Mouse (Mus musculus) G1E-ER4 (cell line): ENCODE data around the gene Eng. TPM values are rescaled to one million over a fixed set of nuclear protein-coding genes. Genes with fewer than 3 reads are reported as not detected.

Source experiments
- GATA1 ChIP-seq: IDR thresholded peaks from one replicate; pipeline ENCODE4 v1.8.0; 2012; ENCODE audit warnings: low read length, inconsistent platforms
- polyA plus RNA-seq: library from polyadenylated mRNA; stranded (reverse); fragments of >175 nt; gene quantifications from 2 replicates; pipeline ENCODE4 v1.2.3, GENCODE M21; 2012

The Eng gene
- polyA plus RNA-seq, 1 experiment = 0.31 TPM

- TF ChIP-seq GATA1 = no peak
These were observed 14.5 kb upstream of the Eng start for GRCm38 (mm10) chr2:32631737-32632394.

GRCm38 (mm10) chr2:32633660-32634059 lies 12.7 kb upstream of the Eng start:
- TF ChIP-seq GATA1 = no peak

DNA sequence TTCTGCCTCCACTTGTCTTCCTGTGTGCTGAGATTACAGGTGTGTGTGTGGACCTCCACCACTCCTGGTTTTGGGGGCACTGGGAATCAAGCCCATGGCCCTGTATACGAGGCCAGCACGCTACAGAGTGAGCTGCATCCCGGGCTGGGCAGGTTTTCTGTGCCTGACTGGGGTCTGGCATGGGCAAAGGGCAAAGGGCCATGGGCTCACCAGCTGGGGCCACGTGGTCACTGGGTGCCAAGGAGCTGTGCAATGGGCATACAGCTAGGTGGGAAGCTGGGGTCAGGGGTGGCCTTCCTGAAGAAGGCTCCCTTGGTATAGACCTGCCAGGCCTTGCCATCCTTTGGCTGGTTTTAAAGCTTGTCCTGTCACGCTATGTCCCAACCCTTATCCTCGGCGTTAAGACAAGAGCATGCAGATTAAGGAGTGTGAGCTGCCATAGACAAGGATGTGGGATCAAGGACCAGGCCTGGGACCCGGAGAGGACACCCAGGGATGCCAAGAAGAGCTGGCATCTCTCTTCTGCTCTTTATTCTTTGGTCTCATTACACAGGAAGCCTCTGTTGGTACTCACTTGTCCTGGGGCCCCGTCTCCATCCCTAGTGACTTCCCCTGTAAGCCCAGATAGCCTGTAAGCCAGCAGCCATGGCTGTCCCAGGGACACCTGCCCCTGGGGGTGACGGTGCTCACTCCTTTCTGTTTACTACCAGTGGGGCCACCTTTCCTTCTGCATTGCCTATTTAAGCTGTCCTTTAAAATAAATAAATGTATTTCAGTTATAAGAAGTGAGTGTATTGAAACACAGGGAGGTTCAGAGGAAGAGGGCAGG lies 11.9 kb upstream of the Eng start:
- TF ChIP-seq GATA1 = no peak

DNA sequence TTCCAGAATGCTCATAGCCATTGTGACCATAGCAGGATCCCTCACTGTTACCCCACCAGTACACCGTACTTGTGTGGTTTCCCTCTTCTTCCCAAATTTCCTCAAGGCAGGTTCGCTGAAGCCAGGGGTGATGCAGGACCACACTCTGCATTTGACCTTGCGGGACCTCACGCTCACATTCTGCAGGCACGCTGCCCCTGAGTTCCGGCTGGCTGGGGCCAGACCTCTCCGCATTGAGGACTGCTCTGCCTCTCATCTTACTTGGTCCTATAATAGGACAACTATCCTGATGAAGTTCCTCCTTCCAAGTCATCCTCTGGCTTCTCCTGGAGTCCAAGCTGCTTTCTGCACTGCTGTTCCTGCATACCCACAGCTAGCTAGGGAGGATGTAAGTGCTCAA lies 9.8 kb upstream of the Eng start:
- TF ChIP-seq GATA1 = no peak

GRCm38 (mm10) chr2:32637778-32638281 lies 8.6 kb upstream of the Eng start:
- TF ChIP-seq GATA1 = no peak

GRCm38 (mm10) chr2:32639632-32640031 lies 6.8 kb upstream of the Eng start:
- no peak for TF ChIP-seq GATA1

DNA sequence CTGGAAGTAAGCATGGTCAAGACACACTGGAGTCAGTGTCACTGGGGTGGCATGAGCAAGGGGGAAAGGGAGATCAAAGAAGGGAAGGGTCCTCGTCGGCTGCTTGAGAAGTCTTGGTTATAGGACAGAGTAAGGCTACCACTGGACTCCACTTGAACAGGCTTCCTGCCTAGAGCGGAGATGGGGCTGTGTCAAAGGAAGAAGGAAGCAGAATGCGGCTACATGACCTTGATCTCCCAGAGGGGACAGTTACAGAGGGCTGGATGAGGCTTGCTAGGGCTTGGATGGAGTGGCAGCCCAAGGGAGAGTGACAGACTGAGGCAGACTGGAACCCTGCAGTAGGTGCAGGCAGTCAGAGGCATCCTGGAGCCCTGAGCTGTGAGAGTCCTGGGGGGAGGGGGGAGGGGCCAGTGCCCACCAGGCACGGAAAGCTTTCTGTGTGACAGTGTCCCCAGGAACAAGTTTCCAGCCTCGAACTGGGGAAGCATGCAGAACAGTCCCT lies 5.8 kb upstream of the Eng start:
- TF ChIP-seq GATA1 = no peak

GRCm38 (mm10) chr2:32641810-32642209 lies 4.6 kb upstream of the Eng start:
- TF ChIP-seq GATA1 = no peak

DNA sequence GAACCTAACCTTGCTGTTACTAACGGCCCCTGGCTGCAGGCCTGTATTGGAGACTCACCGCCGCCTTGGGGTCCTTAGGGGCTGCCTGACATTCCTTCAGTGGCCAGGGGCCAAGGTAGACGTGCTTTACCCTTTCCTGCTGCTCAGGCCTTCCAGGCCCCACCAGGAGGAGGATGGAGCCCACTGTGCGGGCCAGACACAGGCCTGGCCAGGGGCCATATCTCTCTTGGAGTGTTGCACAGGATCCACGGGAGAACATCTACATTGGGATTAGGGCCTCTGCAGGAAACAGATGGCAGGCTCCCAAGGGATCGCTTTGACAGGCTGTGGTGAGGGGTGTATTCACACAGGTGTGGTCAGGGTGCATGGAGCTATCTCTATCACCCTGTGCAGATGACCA lies 3.6 kb upstream of the Eng start:
- TF ChIP-seq GATA1 = no peak

- no peak for TF ChIP-seq GATA1
These were observed 2.3 kb upstream of the Eng start for GRCm38 (mm10) chr2:32644083-32644482.

DNA sequence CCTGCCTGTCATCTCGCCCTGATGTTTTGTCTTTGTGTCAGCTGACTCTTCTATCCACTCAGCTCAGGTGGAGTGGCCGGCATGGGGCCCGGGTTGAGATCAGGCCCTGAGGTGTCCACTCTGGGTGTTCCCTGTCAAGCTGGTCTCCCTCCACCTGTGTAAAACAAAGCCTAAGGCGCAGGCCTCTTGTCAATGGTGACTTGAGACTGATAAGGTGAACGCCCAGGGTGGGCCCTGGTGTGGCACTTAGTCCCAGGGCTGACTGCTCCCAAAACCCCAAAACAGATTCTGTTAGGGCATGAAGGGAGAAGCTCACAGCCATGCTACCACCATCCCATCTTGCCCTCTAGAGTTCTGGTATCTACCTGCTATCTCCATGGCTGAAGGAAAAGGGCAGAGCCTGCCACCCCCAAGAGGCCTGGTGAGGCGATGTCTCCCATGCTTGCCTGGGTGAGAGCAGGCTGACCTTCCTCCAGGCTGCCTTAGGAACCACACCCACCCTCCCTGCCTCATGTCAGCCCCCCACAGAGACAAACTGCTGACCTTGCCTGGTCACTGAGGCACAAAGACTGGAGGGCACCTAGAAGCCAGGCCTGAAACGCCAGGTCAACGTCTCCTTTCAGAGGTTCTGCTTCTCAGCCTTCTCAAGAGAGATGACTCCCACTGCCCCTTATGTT lies 1.5 kb upstream of the Eng start:
- no peak for TF ChIP-seq GATA1

DNA sequence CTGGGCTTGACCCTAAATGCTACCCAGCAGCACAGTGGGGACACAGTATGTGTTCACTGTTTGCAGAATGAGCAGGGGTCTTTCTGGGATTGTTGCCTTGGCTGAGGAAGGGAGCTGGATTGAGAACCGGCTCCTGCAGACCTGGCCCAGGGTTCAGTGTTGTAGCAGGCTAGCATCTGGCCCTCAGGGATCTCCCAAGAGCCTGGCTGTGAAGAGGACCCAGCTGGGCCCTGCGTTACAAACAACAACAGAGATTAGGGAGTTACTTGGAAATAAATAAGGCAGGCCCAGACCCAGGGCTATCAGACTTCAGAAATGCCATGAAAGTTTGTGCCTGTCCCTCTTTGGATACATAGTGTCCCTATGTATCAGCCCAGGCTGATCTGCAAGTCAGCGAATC lies 748 bp upstream of the Eng start:
- no peak for TF ChIP-seq GATA1

DNA sequence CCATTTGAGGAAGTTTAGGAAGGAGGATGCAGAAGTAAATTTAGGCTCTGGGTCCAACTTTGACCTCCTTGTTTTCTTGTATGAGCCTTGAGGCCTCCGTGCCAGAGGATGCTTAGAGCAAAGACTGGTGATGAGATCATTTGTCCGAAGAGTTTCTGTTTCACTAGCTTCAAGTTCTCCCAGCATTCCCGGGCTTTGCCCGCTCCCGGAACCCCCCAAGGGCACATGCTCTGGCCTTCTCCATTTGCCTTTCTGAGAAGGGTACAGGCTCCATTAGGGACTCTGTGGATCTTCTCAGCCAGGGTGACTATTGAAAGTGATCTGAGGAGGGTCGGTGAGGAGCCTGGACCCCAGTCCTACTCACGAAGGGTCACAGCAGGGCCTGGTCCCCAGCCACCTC lies 971 bp downstream of the Eng start:
- no peak for TF ChIP-seq GATA1

- no peak for TF ChIP-seq GATA1
These were observed 7.4 kb downstream of the Eng start for GRCm38 (mm10) chr2:32653764-32654163.

GRCm38 (mm10) chr2:32654743-32655393 lies 8.5 kb downstream of the Eng start:
- no peak for TF ChIP-seq GATA1

DNA sequence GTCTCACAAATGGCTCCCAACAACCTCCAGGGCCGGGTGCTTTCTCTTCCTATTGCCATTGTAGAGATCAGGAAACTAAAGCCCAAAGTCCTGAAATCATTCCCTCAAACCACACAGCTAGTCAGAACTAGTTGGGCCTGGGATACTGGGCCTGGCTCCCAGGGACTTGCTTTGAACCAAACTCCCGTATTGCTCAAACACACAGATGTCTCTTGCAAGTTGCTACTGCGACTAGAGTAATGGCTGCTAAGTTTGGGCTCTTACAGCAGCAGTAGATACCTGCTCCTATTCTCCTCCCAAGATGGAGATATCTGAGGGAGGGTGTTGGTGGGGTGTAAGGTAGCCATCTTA lies 9.0 kb downstream of the Eng start:
- TF ChIP-seq GATA1 = no peak
